Mouse (Mus musculus) splenic B cell, adult 2 months (primary cell): ENCODE data around the gene Ccnk.

Source experiments
- DNase-seq: peaks from one replicate; pipeline ENCODE4 v3.0.0-alpha.2; 2011; ENCODE audit warnings: low read depth, low spot score
- H3K27me3 ChIP-seq: 2 replicates; pipeline ENCODE4 v1.6.1; 2012; ENCODE audit warnings: mild to moderate bottlenecking, low read length, moderate library complexity, mixed read lengths; ENCODE audit not compliant: control insufficient read depth, poor library complexity, insufficient read depth, severe bottlenecking
- H3K36me3 ChIP-seq: 2 replicates; pipeline ENCODE4 v1.6.1; 2012; ENCODE audit warnings: mild to moderate bottlenecking, low read length, moderate library complexity, mixed read lengths; ENCODE audit not compliant: control insufficient read depth, poor library complexity, insufficient read depth, severe bottlenecking

Gene Ccnk

GRCm38 (mm10) chr12:108172639-108173038 lies 6.7 kb upstream of the Ccnk start:
- H3K27me3 ChIP-seq, result no peaks in the 10 kb centered on the region
- no peaks in the 10 kb centered on the region for H3K36me3 ChIP-seq
- DNase-seq, result no peak

- no peak for DNase-seq
- H3K27me3 ChIP-seq, result no peaks in the 10 kb centered on the region
- no peaks in the 10 kb centered on the region for H3K36me3 ChIP-seq
These were observed 4.5 kb upstream of the Ccnk start for GRCm38 (mm10) chr12:108174606-108175505.

GRCm38 (mm10) chr12:108176366-108176765 lies 3.0 kb upstream of the Ccnk start:
- DNase-seq, result no peak
- Histone ChIP-seq H3K27me3 (no peaks in the 10 kb centered on the region), H3K36me3 (no peaks in the 10 kb centered on the region)

- peaks cover 2% of the 10 kb centered on the region; the same call in 1 of the 2 replicates for H3K36me3 ChIP-seq
- H3K27me3 ChIP-seq, result no peaks in the 10 kb centered on the region
- DNase-seq, result no peak
These were observed 791 bp upstream of the Ccnk start for GRCm38 (mm10) chr12:108178331-108179245.

GRCm38 (mm10) chr12:108179246-108179320 lies 296 bp upstream of the Ccnk start, which contains the start of gene Setd3:
TSS of gene Setd3 (minus strand) at chr12:108179314.
- H3K36me3 ChIP-seq, result peaks cover 2% of the 10 kb centered on the region; the same call in 1 of the 2 replicates
- H3K27me3 ChIP-seq, result no peaks in the 10 kb centered on the region
- no peak for DNase-seq

GRCm38 (mm10) chr12:108181716-108182115 lies 2.3 kb downstream of the Ccnk start:
- peaks cover 5% of the 10 kb centered on the region; the same call in 1 of the 2 replicates for H3K36me3 ChIP-seq
- no peak for DNase-seq
- H3K27me3 ChIP-seq, result no peaks in the 10 kb centered on the region

GRCm38 (mm10) chr12:108187541-108188091 lies 8.2 kb downstream of the Ccnk start:
- no peaks in the 10 kb centered on the region for H3K27me3 ChIP-seq
- DNase-seq, result no peak
- peaks cover 16% of the 10 kb centered on the region for H3K36me3 ChIP-seq

GRCm38 (mm10) chr12:108193878-108194277 lies 14.5 kb downstream of the Ccnk start:
- Histone ChIP-seq H3K36me3 (peaks cover 21% of the 10 kb centered on the region), H3K27me3 (no peaks in the 10 kb centered on the region)
- DNase-seq, result no peak

- DNase-seq, result no peak
- Histone ChIP-seq H3K36me3 (peaks cover 19% of the 10 kb centered on the region; the same call in 1 of the 2 replicates), H3K27me3 (no peaks in the 10 kb centered on the region)
These were observed 16.4 kb downstream of the Ccnk start for GRCm38 (mm10) chr12:108195761-108196160.

GRCm38 (mm10) chr12:108198447-108198846 lies 19.1 kb downstream of the Ccnk start:
- peaks cover 18% of the 10 kb centered on the region for H3K36me3 ChIP-seq
- DNase-seq, result no peak
- H3K27me3 ChIP-seq, result no peaks in the 10 kb centered on the region

- no peaks in the 10 kb centered on the region for H3K27me3 ChIP-seq
- peaks cover 16% of the 10 kb centered on the region for H3K36me3 ChIP-seq
- DNase-seq, result no peak
These were observed 20.7 kb downstream of the Ccnk start for GRCm38 (mm10) chr12:108200094-108200493.

GRCm38 (mm10) chr12:108203895-108204294 lies 24.5 kb downstream of the Ccnk start:
- no peak for DNase-seq
- Histone ChIP-seq H3K36me3 (peaks cover 12% of the 10 kb centered on the region), H3K27me3 (no peaks in the 10 kb centered on the region)

- Histone ChIP-seq H3K27me3 (no peaks in the 10 kb centered on the region), H3K36me3 (peaks cover 9% of the 10 kb centered on the region)
- peak; percentile 11 for DNase-seq
These were observed 25.6 kb downstream of the Ccnk start for GRCm38 (mm10) chr12:108204978-108205377.

GRCm38 (mm10) chr12:108206641-108207040 lies 27.3 kb downstream of the Ccnk start:
- DNase-seq, result peak; percentile 74
- Histone ChIP-seq H3K36me3 (peaks cover 7% of the 10 kb centered on the region), H3K27me3 (no peaks in the 10 kb centered on the region)

- Histone ChIP-seq H3K36me3 (0 out of 2 replicates have a peak, but pooled peaks cover 2% of the 10 kb centered on the region), H3K27me3 (no peaks in the 10 kb centered on the region)
- DNase-seq, result no peak
These were observed 28.8 kb downstream of the Ccnk start for GRCm38 (mm10) chr12:108208216-108208615.
